Mouse (Mus musculus): ENCODE data around the gene Klk11. TPM values are rescaled to one million over a fixed set of nuclear protein-coding genes. Genes with fewer than 3 reads are reported as not detected.
A peak's percentile ranks its signal among the peaks of the same experiment; 100 is the strongest.

Gene Klk11
- polyA plus RNA-seq, 1 experiment from 2014 or later, result 0.20 TPM

- Histone ChIP-seq H3K27ac (no peak overlapping the region), H3K4me3 (no peak overlapping the region)
- ATAC-seq (replicated peaks; ENCODE audit: insufficient number of reproducible peaks, insufficient read depth, low FRiP score, low read depth), result no peak
Observed at GRCm38 (mm10) chr7:43777423-43777822, 3.0 kb downstream of the Klk11 start.

GRCm38 (mm10) chr7:43778176-43778970, 4.0 kb downstream of the Klk11 start:
- H3K4me1 ChIP-seq (replicated peaks), result peaks cover 4% of the 10 kb centered on the region
- no peak for ATAC-seq (replicated peaks; ENCODE audit: insufficient number of reproducible peaks, insufficient read depth, low FRiP score, low read depth)
- peaks cover 18% of the 10 kb centered on the region for H3K27me3 ChIP-seq
- H3K9ac ChIP-seq, result no peak overlapping the region
- no peaks in the 10 kb centered on the region for H3K36me3 ChIP-seq
- WGBS, result 84% methylated on average over 10 of the region's 10 CpGs
- H3K9me3 ChIP-seq (replicated peaks), result no peaks in the 10 kb centered on the region
- H3K27ac ChIP-seq, result no peak overlapping the region
- H3K4me3 ChIP-seq, result no peak overlapping the region
- no peak overlapping the region for H3K4me2 ChIP-seq

More at GRCm38 (mm10) chr7:43777423-43777822, 3.0 kb downstream of the Klk11 start:
- WGBS, result 77% methylated on average over 12 of the region's 12 CpGs
- Histone ChIP-seq H3K4me1 (replicated peaks) (no peaks in the 10 kb centered on the region), H3K9me3 (replicated peaks) (no peaks in the 10 kb centered on the region), H3K36me3 (no peaks in the 10 kb centered on the region), H3K4me2 (no peak overlapping the region), H3K27me3 (peaks cover 10% of the 10 kb centered on the region), H3K9ac (no peak overlapping the region)

- Histone ChIP-seq H3K4me3 (no peak overlapping the region), H3K27ac (no peak overlapping the region), H3K9ac (no peak overlapping the region), H3K9me3 (replicated peaks) (no peaks in the 10 kb centered on the region), H3K27me3 (peaks cover 32% of the 10 kb centered on the region), H3K36me3 (no peaks in the 10 kb centered on the region), H3K4me1 (replicated peaks) (peaks cover 4% of the 10 kb centered on the region), H3K4me2 (no peak overlapping the region)
- no peak for ATAC-seq (replicated peaks; ENCODE audit: insufficient number of reproducible peaks, insufficient read depth, low FRiP score, low read depth)
- WGBS, result 48% methylated on average over 6 of the region's 6 CpGs
Observed at GRCm38 (mm10) chr7:43780241-43780640, 5.8 kb downstream of the Klk11 start.

- Histone ChIP-seq H3K4me2 (no peak within 1 kb of the TSS), H3K36me3 (no peaks in the 10 kb centered on the region), H3K4me1 (replicated peaks) (peaks cover 4% of the 10 kb centered on the region), H3K27me3 (peaks cover 32% of the 10 kb centered on the region), H3K9me3 (replicated peaks) (no peaks in the 10 kb centered on the region), H3K4me3 (no peak within 1 kb of the TSS), H3K9ac (no peak within 1 kb of the TSS), H3K27ac (no peak within 1 kb of the TSS)
- ATAC-seq (replicated peaks; ENCODE audit: insufficient number of reproducible peaks, insufficient read depth, low FRiP score, low read depth), result no peak
- WGBS, result 40% methylated on average over 5 of the region's 5 CpGs
Observed at GRCm38 (mm10) chr7:43780746-43781145, 6.3 kb downstream of the Klk11 start, which contains the start of gene Klk10. TSS of gene Klk10 (plus strand) at chr7:43781035.

- WGBS, result 87% methylated on average over 11 of the region's 11 CpGs
- no peak for ATAC-seq (replicated peaks; ENCODE audit: insufficient number of reproducible peaks, insufficient read depth, low FRiP score, low read depth)
- no peak overlapping the region for H3K4me3 ChIP-seq
- no peaks in the 10 kb centered on the region for H3K36me3 ChIP-seq
- no peak overlapping the region for H3K27ac ChIP-seq
- H3K9ac ChIP-seq, result no peak overlapping the region
- peaks cover 4% of the 10 kb centered on the region for H3K4me1 ChIP-seq (replicated peaks)
- H3K4me2 ChIP-seq, result no peak overlapping the region
- H3K27me3 ChIP-seq, result peaks cover 32% of the 10 kb centered on the region
- H3K9me3 ChIP-seq (replicated peaks), result no peaks in the 10 kb centered on the region
Observed at GRCm38 (mm10) chr7:43781541-43781940, 7.1 kb downstream of the Klk11 start.

- Histone ChIP-seq H3K4me1 (replicated peaks) (peaks cover 4% of the 10 kb centered on the region), H3K27me3 (peaks cover 32% of the 10 kb centered on the region), H3K36me3 (no peaks in the 10 kb centered on the region), H3K4me2 (peak overlapping the region; percentile 71), H3K9ac (0 out of 2 replicates have a peak overlapping the region, but pooled peaks have one; percentile 37), H3K4me3 (peak overlapping the region; percentile 40), H3K9me3 (replicated peaks) (no peaks in the 10 kb centered on the region), H3K27ac (no peak overlapping the region)
- 8% methylated on average over 36 of the region's 36 CpGs for WGBS
- peak; percentile 41; the same call in 1 of the 2 replicates for ATAC-seq (replicated peaks; ENCODE audit: insufficient number of reproducible peaks, insufficient read depth, low FRiP score, low read depth)
Observed at GRCm38 (mm10) chr7:43782275-43783265, 8.2 kb downstream of the Klk11 start.

- Histone ChIP-seq H3K36me3 (no peaks in the 10 kb centered on the region), H3K27ac (no peak overlapping the region), H3K4me3 (no peak overlapping the region), H3K4me1 (replicated peaks) (peaks cover 4% of the 10 kb centered on the region), H3K4me2 (no peak overlapping the region), H3K9me3 (replicated peaks) (no peaks in the 10 kb centered on the region), H3K27me3 (peaks cover 32% of the 10 kb centered on the region), H3K9ac (no peak overlapping the region)
- no peak for ATAC-seq (replicated peaks; ENCODE audit: insufficient number of reproducible peaks, insufficient read depth, low FRiP score, low read depth)
- 76% methylated on average over 1 of the region's 1 CpGs for WGBS
Observed at GRCm38 (mm10) chr7:43785286-43785685, 10.9 kb downstream of the Klk11 start.

- H3K36me3 ChIP-seq, result no peaks in the 10 kb centered on the region
- ATAC-seq (replicated peaks; ENCODE audit: insufficient number of reproducible peaks, insufficient read depth, low FRiP score, low read depth), result no peak
- H3K9me3 ChIP-seq (replicated peaks), result no peaks in the 10 kb centered on the region
- H3K4me1 ChIP-seq (replicated peaks), result no peaks in the 10 kb centered on the region
- H3K4me2 ChIP-seq, result no peak overlapping the region
- H3K9ac ChIP-seq, result no peak overlapping the region
- peaks cover 19% of the 10 kb centered on the region for H3K27me3 ChIP-seq
- H3K4me3 ChIP-seq, result no peak overlapping the region
- WGBS, result 68% methylated on average over 3 of the region's 3 CpGs
- H3K27ac ChIP-seq, result no peak overlapping the region
Observed at GRCm38 (mm10) chr7:43788096-43788495, 13.7 kb downstream of the Klk11 start.

GRCm38 (mm10) chr7:43789295-43789694, 14.9 kb downstream of the Klk11 start:
- H3K27ac ChIP-seq, result no peak overlapping the region
- 61% methylated on average over 2 of the region's 2 CpGs for WGBS
- no peak overlapping the region for H3K9ac ChIP-seq
- ATAC-seq (replicated peaks; ENCODE audit: insufficient number of reproducible peaks, insufficient read depth, low FRiP score, low read depth), result no peak
- H3K4me3 ChIP-seq, result no peak overlapping the region
- H3K9me3 ChIP-seq (replicated peaks), result no peaks in the 10 kb centered on the region
- no peaks in the 10 kb centered on the region for H3K4me1 ChIP-seq (replicated peaks)
- no peak overlapping the region for H3K4me2 ChIP-seq
- peaks cover 13% of the 10 kb centered on the region for H3K27me3 ChIP-seq
- H3K36me3 ChIP-seq, result no peaks in the 10 kb centered on the region

GRCm38 (mm10) chr7:43791591-43791990, 17.2 kb downstream of the Klk11 start, which contains the start of gene Klk9:
TSS of gene Klk9 (plus strand) at chr7:43791891.
- no peak for ATAC-seq (replicated peaks; ENCODE audit: insufficient number of reproducible peaks, insufficient read depth, low FRiP score, low read depth)
- no peak within 1 kb of the TSS for H3K9ac ChIP-seq

GRCm38 (mm10) chr7:43796355-43796754, 22.0 kb downstream of the Klk11 start:
- H3K27me3 ChIP-seq, result peaks cover 33% of the 10 kb centered on the region
- H3K9ac ChIP-seq, result no peak overlapping the region
- no peaks in the 10 kb centered on the region for H3K36me3 ChIP-seq
- peak overlapping the region; percentile 89 for H3K4me2 ChIP-seq
- no peaks in the 10 kb centered on the region for H3K9me3 ChIP-seq (replicated peaks)
- no peak overlapping the region for H3K27ac ChIP-seq
- H3K4me3 ChIP-seq, result peak overlapping the region; percentile 58
- 0 out of 2 replicates have a peak, but pooled peaks have one; percentile 32 for ATAC-seq (replicated peaks; ENCODE audit: insufficient number of reproducible peaks, insufficient read depth, low FRiP score, low read depth)
- 7% methylated on average over 8 of the region's 8 CpGs for WGBS
- peaks cover 19% of the 10 kb centered on the region for H3K4me1 ChIP-seq (replicated peaks)

More at GRCm38 (mm10) chr7:43791591-43791990, 17.2 kb downstream of the Klk11 start, which contains the start of gene Klk9:
- Histone ChIP-seq H3K4me2 (no peak within 1 kb of the TSS), H3K4me3 (no peak within 1 kb of the TSS), H3K27ac (no peak within 1 kb of the TSS), H3K9me3 (replicated peaks) (no peaks in the 10 kb centered on the region), H3K36me3 (no peaks in the 10 kb centered on the region), H3K27me3 (peaks cover 16% of the 10 kb centered on the region), H3K4me1 (replicated peaks) (peaks cover 7% of the 10 kb centered on the region)
- WGBS, result 64% methylated on average over 7 of the region's 7 CpGs
